Mouse (Mus musculus): ENCODE data around the gene Phf23. TPM values are rescaled to one million over a fixed set of nuclear protein-coding genes. Genes with fewer than 3 reads are reported as not detected.
"Not testable (repeated sequence)": the region's sequence is repeated elsewhere in the genome, so short reads cannot be mapped to it uniquely, and the experiment has no call there.

Gene Phf23
- total and polyA plus RNA-seq, 3 experiments: 19.0 to 57.6 (median 52.2) TPM

- DNase-seq: no peak
These were observed 4.1 kb downstream of the Phf23 start for GRCm38 (mm10) chr11:69999666-70000065.

GRCm38 (mm10) chr11:70000396-70000898 lies 4.9 kb downstream of the Phf23 start, which contains the start of gene Dvl2:
TSS of gene Dvl2 (plus strand) at chr11:70000595.
- DNase-seq: peak; percentile 93

- no peak for DNase-seq
These were observed 5.6 kb downstream of the Phf23 start for GRCm38 (mm10) chr11:70001159-70001558.

- no peak for DNase-seq
These were observed 6.3 kb downstream of the Phf23 start for GRCm38 (mm10) chr11:70001865-70002264.

- no peak for DNase-seq
These were observed 6.9 kb downstream of the Phf23 start for GRCm38 (mm10) chr11:70002471-70002870.

- no peak for DNase-seq
These were observed 9.9 kb downstream of the Phf23 start for GRCm38 (mm10) chr11:70005521-70005920.

- DNase-seq: no peak
These were observed 14.5 kb downstream of the Phf23 start for GRCm38 (mm10) chr11:70010033-70010432.

GRCm38 (mm10) chr11:70010548-70010947 lies 15.0 kb downstream of the Phf23 start:
- no peak for DNase-seq

- DNase-seq: no peak
These were observed 15.4 kb downstream of the Phf23 start for GRCm38 (mm10) chr11:70010961-70011360.

GRCm38 (mm10) chr11:70012931-70013330 lies 17.4 kb downstream of the Phf23 start:
- no peak for DNase-seq

GRCm38 (mm10) chr11:70013408-70013807 lies 17.8 kb downstream of the Phf23 start:
- no peak for DNase-seq

GRCm38 (mm10) chr11:70014051-70014450 lies 18.5 kb downstream of the Phf23 start:
- no peak for DNase-seq

- DNase-seq: peak; percentile 95
These were observed 19.4 kb downstream of the Phf23 start, which contains the start of gene Acadvl for GRCm38 (mm10) chr11:70014880-70015558. TSS of gene Acadvl (minus strand) at chr11:70015411.

- DNase-seq: no peak
These were observed 20.1 kb downstream of the Phf23 start for GRCm38 (mm10) chr11:70015677-70016076.

- DNase-seq: not testable (repeated sequence)
These were observed 20.6 kb downstream of the Phf23 start for GRCm38 (mm10) chr11:70016177-70016576.

- no peak for DNase-seq
These were observed 21.1 kb downstream of the Phf23 start, which contains the start of gene Dlg4 for GRCm38 (mm10) chr11:70016669-70017068. TSS of gene Dlg4 (plus strand) at chr11:70016942.

GRCm38 (mm10) chr11:70017199-70017767 lies 21.7 kb downstream of the Phf23 start:
- DNase-seq: no peak

- DNase-seq: peak; percentile 46
These were observed 22.8 kb downstream of the Phf23 start for GRCm38 (mm10) chr11:70018131-70018990.

- no peak for DNase-seq
These were observed 24.0 kb downstream of the Phf23 start for GRCm38 (mm10) chr11:70019495-70020021.

GRCm38 (mm10) chr11:70020022-70020631 lies 24.6 kb downstream of the Phf23 start:
- DNase-seq: peak; percentile 20

- peak; percentile 80 for DNase-seq
These were observed 25.2 kb downstream of the Phf23 start for GRCm38 (mm10) chr11:70020731-70021263.

Data from adrenal gland, adult 2 months (tissue).